Mouse (Mus musculus): ENCODE data around the gene Cxcl10. TPM values are rescaled to one million over a fixed set of nuclear protein-coding genes. Genes with fewer than 3 reads are reported as not detected.
A peak's percentile ranks its signal among the peaks of the same experiment; 100 is the strongest.

Gene Cxcl10
- polyA plus RNA-seq, 1 experiment: 0.18 TPM

DNA sequence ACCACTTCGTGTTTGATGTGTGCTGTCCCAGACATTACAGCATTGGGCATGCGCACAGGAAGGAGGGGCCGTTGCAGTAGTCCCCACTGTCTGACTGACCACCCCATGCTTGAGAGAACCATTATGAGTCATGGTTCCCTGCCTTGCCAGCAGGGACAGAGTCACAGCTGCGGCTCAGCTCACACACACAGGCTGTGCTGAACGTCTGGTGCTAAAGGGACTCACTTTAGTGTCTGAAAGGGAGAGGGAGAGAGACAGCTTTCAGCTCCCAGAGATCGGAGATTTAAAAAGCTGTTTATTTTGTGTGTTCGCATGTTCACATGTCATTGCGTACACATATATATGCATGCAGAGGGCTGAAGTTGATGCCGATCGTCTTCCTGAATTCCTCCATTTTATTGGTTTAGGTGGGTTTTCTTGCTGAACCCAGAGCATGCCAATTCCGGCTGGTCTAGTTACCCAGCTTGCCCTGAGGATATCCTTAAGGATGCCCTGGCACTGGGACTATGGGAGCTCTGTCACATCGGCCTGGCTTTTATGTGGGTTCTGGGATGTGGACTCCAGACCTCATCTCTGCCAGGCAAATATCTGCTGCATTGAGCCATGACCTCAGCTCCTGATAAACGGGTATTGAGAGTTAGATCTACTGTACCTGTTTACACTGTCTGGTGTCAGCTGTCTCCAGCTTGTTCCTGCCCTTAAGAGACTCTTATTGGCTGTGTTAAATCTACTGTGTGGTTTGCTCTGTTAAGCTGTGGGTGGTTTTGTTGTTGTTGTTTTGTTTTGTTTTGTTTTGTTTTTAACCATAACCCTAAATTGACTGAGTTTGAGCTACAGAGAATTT, 20.7 kb upstream of the Cxcl10 start:
- Histone ChIP-seq H3K27me3 (ENCODE audit: control insufficient read depth, insufficient read depth, insufficient read length) (no peaks in the 10 kb centered on the region), H3K79me2 (ENCODE audit: control insufficient read depth, insufficient read depth) (no peaks in the 10 kb centered on the region), H3K4me3 (ENCODE audit: insufficient read depth, poor library complexity, severe bottlenecking) (no peak overlapping the region), H3K36me3 (ENCODE audit: control insufficient read depth, insufficient read depth) (no peaks in the 10 kb centered on the region), H3ac (ENCODE audit: control insufficient read depth, insufficient read length, low read depth) (peak overlapping the region; percentile 12), H3K79me3 (ENCODE audit: low read depth) (no peaks in the 10 kb centered on the region)
- TF ChIP-seq MYOG (IDR thresholded peaks at IDR 0.05; ENCODE audit: control insufficient read depth, extremely low read depth, insufficient read length): no peak
- TF ChIP-seq CEBPB (IDR thresholded peaks at IDR 0.05; ENCODE audit: low read depth): no peak
- peak; percentile 71 for TF ChIP-seq MYOD1 (IDR thresholded peaks at IDR 0.05; ENCODE audit: control insufficient read depth, insufficient read length, low read depth)
- peak; percentile 39 for TF ChIP-seq FOSL1 (IDR thresholded peaks at IDR 0.05; ENCODE audit: insufficient read depth, low read length, poor library complexity, severe bottlenecking)
- TF ChIP-seq CTCF (IDR thresholded peaks at IDR 0.05; ENCODE audit: control insufficient read depth, insufficient read depth, insufficient read length): no peak
- TF ChIP-seq USF1 (IDR thresholded peaks at IDR 0.05; ENCODE audit: low read depth): no peak
- peak; percentile 67 for TF ChIP-seq MAX (IDR thresholded peaks at IDR 0.05)

DNA sequence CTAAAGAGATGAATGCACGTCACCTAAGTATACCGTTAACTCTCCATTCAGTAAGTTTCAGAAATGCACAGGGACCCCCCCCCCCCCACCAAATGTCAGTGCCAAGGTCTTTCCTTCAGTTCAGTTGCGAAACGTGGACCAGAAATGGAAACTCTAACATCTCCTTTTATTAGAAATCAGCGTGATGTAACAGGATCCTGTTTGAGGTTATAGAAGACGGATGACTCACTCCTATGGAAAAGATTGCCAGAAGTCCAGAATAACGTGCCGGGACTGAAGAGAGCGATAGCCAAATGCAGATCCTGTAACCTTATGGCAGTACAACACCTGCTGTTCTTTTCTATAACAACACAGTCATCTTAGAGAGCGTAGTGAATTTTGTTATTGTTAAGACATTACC, 19.7 kb upstream of the Cxcl10 start:
- H3K79me2 ChIP-seq (ENCODE audit: control insufficient read depth, insufficient read depth): no peaks in the 10 kb centered on the region
- TF ChIP-seq USF1 (IDR thresholded peaks at IDR 0.05; ENCODE audit: low read depth): no peak
- TF ChIP-seq MYOG (IDR thresholded peaks at IDR 0.05; ENCODE audit: control insufficient read depth, extremely low read depth, insufficient read length): no peak
- TF ChIP-seq CEBPB (IDR thresholded peaks at IDR 0.05; ENCODE audit: low read depth): peak; percentile 89
- no peak for TF ChIP-seq CTCF (IDR thresholded peaks at IDR 0.05; ENCODE audit: control insufficient read depth, insufficient read depth, insufficient read length)
- TF ChIP-seq MAX (IDR thresholded peaks at IDR 0.05): peak; percentile 35
- TF ChIP-seq FOSL1 (IDR thresholded peaks at IDR 0.05; ENCODE audit: insufficient read depth, low read length, poor library complexity, severe bottlenecking): peak; percentile 61
- TF ChIP-seq MYOD1 (IDR thresholded peaks at IDR 0.05; ENCODE audit: control insufficient read depth, insufficient read length, low read depth): peak; percentile 43
- H3K36me3 ChIP-seq (ENCODE audit: control insufficient read depth, insufficient read depth): no peaks in the 10 kb centered on the region
- H3K27me3 ChIP-seq (ENCODE audit: control insufficient read depth, insufficient read depth, insufficient read length): no peaks in the 10 kb centered on the region
- no peak overlapping the region for H3ac ChIP-seq (ENCODE audit: control insufficient read depth, insufficient read length, low read depth)
- H3K79me3 ChIP-seq (ENCODE audit: low read depth): no peaks in the 10 kb centered on the region
- no peak overlapping the region for H3K4me3 ChIP-seq (ENCODE audit: insufficient read depth, poor library complexity, severe bottlenecking)

DNA sequence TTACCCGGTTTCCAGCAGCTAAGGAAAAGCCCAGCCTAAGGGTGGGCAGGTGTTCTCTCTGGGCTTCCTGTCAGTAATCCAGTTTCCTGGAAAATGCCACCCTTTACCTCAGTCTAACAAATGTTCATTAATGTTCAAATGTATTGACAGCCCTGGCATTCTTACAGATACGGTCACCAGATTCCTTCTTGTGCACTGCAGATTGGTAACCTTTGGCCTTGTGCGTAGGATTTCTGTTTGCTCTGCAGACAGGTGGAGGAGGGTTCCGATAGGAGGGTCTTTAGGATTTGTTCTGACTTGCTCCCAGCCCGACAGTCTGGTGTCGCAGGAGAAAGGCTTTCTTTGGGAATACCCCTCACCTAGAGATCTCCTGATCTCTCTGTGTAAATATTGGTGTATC, 17.9 kb upstream of the Cxcl10 start:
- no peaks in the 10 kb centered on the region for H3K79me3 ChIP-seq (ENCODE audit: low read depth)
- no peaks in the 10 kb centered on the region for H3K79me2 ChIP-seq (ENCODE audit: control insufficient read depth, insufficient read depth)
- no peak overlapping the region for H3K4me3 ChIP-seq (ENCODE audit: insufficient read depth, poor library complexity, severe bottlenecking)
- no peak for TF ChIP-seq FOSL1 (IDR thresholded peaks at IDR 0.05; ENCODE audit: insufficient read depth, low read length, poor library complexity, severe bottlenecking)
- no peak for TF ChIP-seq MYOG (IDR thresholded peaks at IDR 0.05; ENCODE audit: control insufficient read depth, extremely low read depth, insufficient read length)
- no peak for TF ChIP-seq CTCF (IDR thresholded peaks at IDR 0.05; ENCODE audit: control insufficient read depth, insufficient read depth, insufficient read length)
- no peak for TF ChIP-seq MYOD1 (IDR thresholded peaks at IDR 0.05; ENCODE audit: control insufficient read depth, insufficient read length, low read depth)
- no peak for TF ChIP-seq USF1 (IDR thresholded peaks at IDR 0.05; ENCODE audit: low read depth)
- TF ChIP-seq CEBPB (IDR thresholded peaks at IDR 0.05; ENCODE audit: low read depth): no peak
- TF ChIP-seq MAX (IDR thresholded peaks at IDR 0.05): no peak
- no peak overlapping the region for H3ac ChIP-seq (ENCODE audit: control insufficient read depth, insufficient read length, low read depth)
- no peaks in the 10 kb centered on the region for H3K27me3 ChIP-seq (ENCODE audit: control insufficient read depth, insufficient read depth, insufficient read length)
- H3K36me3 ChIP-seq (ENCODE audit: control insufficient read depth, insufficient read depth): no peaks in the 10 kb centered on the region

DNA sequence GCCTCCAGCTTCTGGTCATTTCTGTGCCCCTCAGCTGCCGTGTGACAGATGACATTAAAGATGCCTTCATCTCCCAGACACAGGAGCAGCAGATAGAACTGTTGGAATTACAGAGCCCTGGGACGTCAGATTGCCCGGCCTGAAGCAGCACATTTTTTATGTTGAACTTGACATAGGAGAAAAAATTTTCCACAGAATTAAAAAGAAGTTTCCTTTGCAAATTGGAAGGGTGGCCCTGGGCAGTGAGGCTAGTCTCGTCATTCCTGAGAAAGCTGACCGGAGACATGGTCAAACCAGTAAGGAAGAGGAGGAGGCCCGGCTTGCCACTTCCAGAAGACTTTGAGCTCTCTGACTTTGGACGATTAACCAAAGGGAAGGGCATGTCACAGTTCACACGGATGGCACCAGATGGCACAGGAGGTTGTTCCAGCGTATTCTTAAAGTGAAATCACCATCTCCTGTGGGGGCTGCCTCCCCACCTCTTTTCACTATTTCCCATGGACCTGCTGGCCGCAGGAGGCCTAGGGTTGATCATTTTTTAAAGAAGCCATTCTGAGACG, 16.5 kb upstream of the Cxcl10 start:
- Histone ChIP-seq H3K36me3 (ENCODE audit: control insufficient read depth, insufficient read depth) (no peaks in the 10 kb centered on the region), H3K27me3 (ENCODE audit: control insufficient read depth, insufficient read depth, insufficient read length) (no peaks in the 10 kb centered on the region), H3K79me2 (ENCODE audit: control insufficient read depth, insufficient read depth) (no peaks in the 10 kb centered on the region), H3K79me3 (ENCODE audit: low read depth) (no peaks in the 10 kb centered on the region), H3K4me3 (ENCODE audit: insufficient read depth, poor library complexity, severe bottlenecking) (no peak overlapping the region), H3ac (ENCODE audit: control insufficient read depth, insufficient read length, low read depth) (no peak overlapping the region)
- TF ChIP-seq MYOG (IDR thresholded peaks at IDR 0.05; ENCODE audit: control insufficient read depth, extremely low read depth, insufficient read length) (no peak), FOSL1 (IDR thresholded peaks at IDR 0.05; ENCODE audit: insufficient read depth, low read length, poor library complexity, severe bottlenecking) (no peak), USF1 (IDR thresholded peaks at IDR 0.05; ENCODE audit: low read depth) (no peak), MAX (IDR thresholded peaks at IDR 0.05) (no peak), CEBPB (IDR thresholded peaks at IDR 0.05; ENCODE audit: low read depth) (no peak), MYOD1 (IDR thresholded peaks at IDR 0.05; ENCODE audit: control insufficient read depth, insufficient read length, low read depth) (no peak), CTCF (IDR thresholded peaks at IDR 0.05; ENCODE audit: control insufficient read depth, insufficient read depth, insufficient read length) (no peak)

DNA sequence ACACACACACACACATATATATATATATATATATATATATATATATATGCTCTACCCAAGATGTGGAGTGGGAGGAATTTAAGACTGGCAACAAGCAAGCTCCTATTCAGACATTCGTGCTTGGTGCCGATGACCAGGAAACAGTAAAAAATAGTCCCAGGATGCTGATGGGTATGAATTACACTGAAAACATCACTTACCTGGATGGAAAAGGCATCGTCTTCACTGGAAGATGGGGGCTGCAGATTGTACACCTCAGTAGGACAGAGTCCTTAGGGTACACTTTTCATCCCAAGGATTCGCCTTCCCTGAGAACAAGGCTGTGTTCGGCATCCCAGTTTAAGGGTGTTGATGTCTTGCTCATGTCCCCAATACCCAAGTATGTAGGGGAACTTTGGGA, 15.3 kb upstream of the Cxcl10 start:
- no peak overlapping the region for H3ac ChIP-seq (ENCODE audit: control insufficient read depth, insufficient read length, low read depth)
- H3K27me3 ChIP-seq (ENCODE audit: control insufficient read depth, insufficient read depth, insufficient read length): no peaks in the 10 kb centered on the region
- TF ChIP-seq FOSL1 (IDR thresholded peaks at IDR 0.05; ENCODE audit: insufficient read depth, low read length, poor library complexity, severe bottlenecking): no peak
- no peak for TF ChIP-seq CTCF (IDR thresholded peaks at IDR 0.05; ENCODE audit: control insufficient read depth, insufficient read depth, insufficient read length)
- TF ChIP-seq MAX (IDR thresholded peaks at IDR 0.05): no peak
- TF ChIP-seq MYOD1 (IDR thresholded peaks at IDR 0.05; ENCODE audit: control insufficient read depth, insufficient read length, low read depth): no peak
- TF ChIP-seq USF1 (IDR thresholded peaks at IDR 0.05; ENCODE audit: low read depth): no peak
- no peak for TF ChIP-seq CEBPB (IDR thresholded peaks at IDR 0.05; ENCODE audit: low read depth)
- no peak overlapping the region for H3K4me3 ChIP-seq (ENCODE audit: insufficient read depth, poor library complexity, severe bottlenecking)
- H3K79me2 ChIP-seq (ENCODE audit: control insufficient read depth, insufficient read depth): no peaks in the 10 kb centered on the region
- H3K36me3 ChIP-seq (ENCODE audit: control insufficient read depth, insufficient read depth): no peaks in the 10 kb centered on the region
- no peaks in the 10 kb centered on the region for H3K79me3 ChIP-seq (ENCODE audit: low read depth)

Measured in C2C12 (cell line).